Mouse (Mus musculus): Measurements from ENCODE around the gene Zfp473. TPM values are rescaled to one million over a fixed set of nuclear protein-coding genes. Genes with fewer than 3 reads are reported as not detected.

Zfp473 gene
- polyA plus RNA-seq, 1 experiment: 1.0 TPM

- TF ChIP-seq POLR2A (IDR thresholded peaks at IDR 0.05; ENCODE audit: borderline replicate concordance, extremely low read depth, insufficient read depth, insufficient read length, poor library complexity, severe bottlenecking) (no peak), CTCF (IDR thresholded peaks at IDR 0.05; ENCODE audit: borderline replicate concordance, extremely low read depth, insufficient read depth, insufficient read length) (no peak)
Observed at GRCm38 (mm10) chr7:44693427-44694175, 57.2 kb downstream of the Zfp473 start.

GRCm38 (mm10) chr7:44689331-44689730, 61.5 kb downstream of the Zfp473 start:
- DNase-seq (ENCODE audit: low read depth): no peak
- no peak for TF ChIP-seq CTCF (IDR thresholded peaks at IDR 0.05; ENCODE audit: borderline replicate concordance, extremely low read depth, insufficient read depth, insufficient read length)
- no peak for TF ChIP-seq POLR2A (IDR thresholded peaks at IDR 0.05; ENCODE audit: borderline replicate concordance, extremely low read depth, insufficient read depth, insufficient read length, poor library complexity, severe bottlenecking)

More at GRCm38 (mm10) chr7:44693427-44694175, 57.2 kb downstream of the Zfp473 start:
- no peak for DNase-seq (ENCODE audit: low read depth)

DNA sequence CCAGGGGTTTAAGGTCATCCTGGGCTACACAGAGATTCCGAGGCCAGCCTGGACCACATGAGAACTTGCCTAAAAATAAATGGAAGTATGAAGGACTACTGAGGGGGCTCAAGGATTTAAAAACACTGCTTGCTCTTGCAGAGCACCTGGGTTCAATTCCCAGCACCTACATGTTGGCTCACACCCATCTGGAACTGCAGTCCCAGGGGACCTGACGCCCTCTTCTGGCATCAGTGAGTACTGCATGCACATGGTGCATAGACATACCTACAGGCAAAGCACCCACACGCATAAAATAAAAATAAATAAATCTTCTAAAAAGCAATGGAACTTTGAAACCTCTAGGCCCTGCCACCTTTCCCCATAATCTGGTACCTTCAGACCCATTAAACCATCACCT, 62.0 kb downstream of the Zfp473 start:
- DNase-seq (ENCODE audit: low read depth): no peak
- TF ChIP-seq CTCF (IDR thresholded peaks at IDR 0.05; ENCODE audit: borderline replicate concordance, extremely low read depth, insufficient read depth, insufficient read length): peak; percentile 38; the same call in 1 of the 2 replicates
- no peak for TF ChIP-seq POLR2A (IDR thresholded peaks at IDR 0.05; ENCODE audit: borderline replicate concordance, extremely low read depth, insufficient read depth, insufficient read length, poor library complexity, severe bottlenecking)

GRCm38 (mm10) chr7:44685531-44686402, 65.1 kb downstream of the Zfp473 start:
- DNase-seq (ENCODE audit: low read depth): peak; percentile 88

DNA sequence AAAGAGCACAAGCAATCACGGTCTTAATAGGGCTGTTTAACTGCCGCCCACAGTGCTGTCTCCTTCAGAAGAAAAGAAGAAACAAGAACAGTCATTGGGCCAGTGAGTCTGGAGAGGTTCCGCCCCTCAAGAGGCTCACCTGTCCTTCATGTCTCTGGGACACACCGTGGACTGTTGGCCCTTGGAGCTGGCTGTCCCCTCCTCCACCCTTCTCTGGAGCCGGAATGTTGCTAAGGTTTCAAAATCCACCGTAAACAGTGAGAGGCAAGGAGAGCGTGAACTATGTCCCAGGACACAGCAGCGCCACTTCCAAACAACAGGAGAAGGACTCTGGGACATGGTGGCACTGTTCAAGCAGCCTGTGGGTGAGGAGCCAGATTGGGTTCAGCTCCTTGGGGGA, 67.2 kb downstream of the Zfp473 start:
- DNase-seq (ENCODE audit: low read depth): no peak
- TF ChIP-seq CTCF (IDR thresholded peaks at IDR 0.05; ENCODE audit: borderline replicate concordance, extremely low read depth, insufficient read depth, insufficient read length): no peak
- TF ChIP-seq POLR2A (IDR thresholded peaks at IDR 0.05; ENCODE audit: borderline replicate concordance, extremely low read depth, insufficient read depth, insufficient read length, poor library complexity, severe bottlenecking): no peak

More at GRCm38 (mm10) chr7:44685531-44686402, 65.1 kb downstream of the Zfp473 start:
- TF ChIP-seq CTCF (IDR thresholded peaks at IDR 0.05; ENCODE audit: borderline replicate concordance, extremely low read depth, insufficient read depth, insufficient read length): no peak
- TF ChIP-seq POLR2A (IDR thresholded peaks at IDR 0.05; ENCODE audit: borderline replicate concordance, extremely low read depth, insufficient read depth, insufficient read length, poor library complexity, severe bottlenecking): no peak

Other genes starting within 250 kb of the Zfp473 start
- gene Mybpc2, start 226.4 kb downstream of the Zfp473 start, polyA plus RNA-seq (2012; rRNA removed): not detected in 2 replicates
- gene Spib, start 219.0 kb downstream of the Zfp473 start, polyA plus RNA-seq (2012; rRNA removed): 0.11 and 0.19 TPM in 2 replicates
- gene Pold1, start 202.2 kb downstream of the Zfp473 start, polyA plus RNA-seq (2012; rRNA removed): 38.4 and 70.1 TPM in 2 replicates
- 79.7 and 96.8 TPM in 2 replicates for gene Nr1h2, start 197.1 kb downstream of the Zfp473 start, polyA plus RNA-seq (2012; rRNA removed)
- gene Napsa, start 178.7 kb downstream of the Zfp473 start, polyA plus RNA-seq (2012; rRNA removed): 0.16 and 0.42 TPM in 2 replicates
- gene Kcnc3, start 160.4 kb downstream of the Zfp473 start, polyA plus RNA-seq (2012; rRNA removed): 16.6 and 27.2 TPM in 2 replicates
- 0.72 and 1.8 TPM in 2 replicates for gene Myh14, start 80.2 kb downstream of the Zfp473 start, polyA plus RNA-seq (2012; rRNA removed)
- gene Izumo2, start 42.3 kb downstream of the Zfp473 start, polyA plus RNA-seq (2012; rRNA removed): not detected in 2 replicates
- gene Vrk3, start 2.6 kb downstream of the Zfp473 start, polyA plus RNA-seq (2012; rRNA removed): 31.1 and 45.0 TPM in 2 replicates
- gene Nup62, start 65.0 kb upstream of the Zfp473 start, polyA plus RNA-seq (2012; rRNA removed): 73.9 and 96.1 TPM in 2 replicates
- 0.42 and 0.59 TPM in 2 replicates for gene Il4i1, start 65.3 kb upstream of the Zfp473 start, polyA plus RNA-seq (2012; rRNA removed)
- gene Atf5, start 65.6 kb upstream of the Zfp473 start, polyA plus RNA-seq (2012; rRNA removed): 24.8 and 36.4 TPM in 2 replicates
- 141 and 160 TPM in 2 replicates for gene Akt1s1, start 97.9 kb upstream of the Zfp473 start, polyA plus RNA-seq (2012; rRNA removed)
- gene Tbc1d17, start 98.0 kb upstream of the Zfp473 start, polyA plus RNA-seq (2012; rRNA removed): 96.8 and 124 TPM in 2 replicates
- gene Pnkp, start 106.1 kb upstream of the Zfp473 start, polyA plus RNA-seq (2012; rRNA removed): 33.1 and 42.3 TPM in 2 replicates
- 927 and 1,026 TPM in 2 replicates for gene Ptov1, start 118.7 kb upstream of the Zfp473 start, polyA plus RNA-seq (2012; rRNA removed)
- gene Med25, start 141.7 kb upstream of the Zfp473 start, polyA plus RNA-seq (2012; rRNA removed): 205 and 206 TPM in 2 replicates
- 29.7 and 47.4 TPM in 2 replicates for gene Fuz, start 145.0 kb upstream of the Zfp473 start, polyA plus RNA-seq (2012; rRNA removed)
- 165 and 185 TPM in 2 replicates for gene Ap2a1, start 178.4 kb upstream of the Zfp473 start, polyA plus RNA-seq (2012; rRNA removed)
- gene Tsks, start 192.2 kb upstream of the Zfp473 start, polyA plus RNA-seq (2012; rRNA removed): 0.04 and 0.05 TPM in 2 replicates
- 102 and 135 TPM in 2 replicates for gene Cpt1c, start 223.8 kb upstream of the Zfp473 start, polyA plus RNA-seq (2012; rRNA removed)
- 824 and 992 TPM in 2 replicates for gene Prmt1, start 235.5 kb upstream of the Zfp473 start, polyA plus RNA-seq (2012; rRNA removed)
- gene Irf3, start 246.6 kb upstream of the Zfp473 start, polyA plus RNA-seq (2012; rRNA removed): 84.4 and 130 TPM in 2 replicates
- 20.5 and 33.9 TPM in 2 replicates for gene Bcl2l12, start 247.7 kb upstream of the Zfp473 start, polyA plus RNA-seq (2012; rRNA removed)

Measured in brain, embryonic 14.5 days (tissue).